Mouse (Mus musculus) embryonic facial prominence, embryonic 12.5 days (tissue): ENCODE data around the gene Eif5b. TPM values are rescaled to one million over a fixed set of nuclear protein-coding genes. Genes with fewer than 3 reads are reported as not detected.
"Not testable (repeated sequence)": the region's sequence is repeated elsewhere in the genome, so short reads cannot be mapped to it uniquely, and the experiment has no call there.

Experiments
- ATAC-seq: fragments of 200-750 bp; cut with Nextera tagmentation; 2 replicates; pipeline ENCODE4 v1.8.0; 2017; ENCODE audit not compliant: insufficient number of reproducible peaks, insufficient read depth, low FRiP score, low TSS enrichment
- H3K27ac ChIP-seq: fragments of 300-500 bp; sonication (generic); 2 replicates; pipeline ENCODE4 v1.5.1; 2016; ENCODE audit warnings: mild to moderate bottlenecking
- H3K27me3 ChIP-seq: fragments of 300-500 bp; sonication (generic); 2 replicates; pipeline ENCODE4 v1.6.1; 2016; ENCODE audit warnings: mild to moderate bottlenecking, moderate library complexity
- H3K36me3 ChIP-seq: fragments of 300-500 bp; sonication (generic); 2 replicates; pipeline ENCODE4 v1.6.1; 2016; ENCODE audit warnings: mild to moderate bottlenecking
- H3K4me1 ChIP-seq: fragments of 300-500 bp; sonication (generic); 2 replicates; pipeline ENCODE4 v1.6.1; 2016
- H3K4me2 ChIP-seq: fragments of 300-500 bp; sonication (generic); replicated peaks from 2 replicates; pipeline ENCODE4 v1.6.1; 2016; ENCODE audit warnings: mild to moderate bottlenecking, moderate library complexity
- H3K4me3 ChIP-seq: fragments of 300-500 bp; sonication (generic); 2 replicates; pipeline ENCODE4 v1.5.1; 2016; ENCODE audit warnings: mild to moderate bottlenecking
- H3K9ac ChIP-seq: fragments of 300-500 bp; sonication (generic); 2 replicates; pipeline ENCODE4 v1.6.1; 2016; ENCODE audit warnings: mild to moderate bottlenecking, moderate library complexity
- H3K9me3 ChIP-seq: fragments of 300-500 bp; sonication (generic); 2 replicates; pipeline ENCODE4 v1.6.1; 2016; ENCODE audit warnings: mild to moderate bottlenecking, moderate library complexity
- whole genome bisulfite sequencing: fragments of 180-500 bp; shearing (Covaris S2); methylation state at CpG from one replicate; pipeline ENCODE4 v1.1.7; 2016; 5-methylcytosine and 5-hydroxymethylcytosine counted together
- polyA plus RNA-seq: library from polyadenylated mRNA; unstranded; fragments of >200 nt; fragmentation: Nextera tagmentation; extraction: Ambion mirVana; gene quantifications from 2 replicates; pipeline ENCODE4 v1.2.1, GENCODE M21; 2016

The Eif5b gene
- 31.5 and 34.2 TPM in 2 replicates for polyA plus RNA-seq

- Histone ChIP-seq H3K9me3 (no peaks in the 10 kb centered on the region), H3K9ac (peak within 1 kb of the TSS; percentile 96)
- under 1% methylated on average over 50 of the region's 50 CpGs for WGBS
These were observed at the start of gene Eif5b, which contains the start of gene Txndc9 for GRCm38 (mm10) chr1:37997867-37998266. TSS of gene Eif5b (plus strand) at chr1:37998010. TSS of gene Txndc9 (minus strand) at chr1:37997893.

DNA sequence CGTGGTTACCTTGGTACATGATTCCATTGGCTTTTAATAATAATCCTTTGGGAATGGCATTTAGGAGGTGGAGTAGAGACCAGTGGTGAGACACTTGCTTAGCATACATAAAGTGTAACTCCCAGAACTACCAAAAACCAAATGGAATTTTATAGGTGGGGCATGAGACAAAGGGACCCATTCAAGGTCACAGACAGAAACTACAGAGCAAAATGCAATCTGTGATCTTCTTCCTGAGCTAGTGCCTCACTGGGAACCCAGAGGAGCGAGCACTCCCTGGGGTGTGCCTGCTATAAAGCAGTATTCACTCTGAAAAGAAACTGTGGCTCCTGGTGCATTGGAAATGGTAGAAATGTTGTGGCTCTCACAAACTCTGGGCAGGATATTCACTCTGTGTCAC, 48.9 kb upstream of the Eif5b start:
- WGBS: 75% methylated on average over 2 of the region's 2 CpGs
- no peak overlapping the region for H3K27ac ChIP-seq
- H3K27me3 ChIP-seq: no peaks in the 10 kb centered on the region
- H3K4me1 ChIP-seq: no peaks in the 10 kb centered on the region
- no peaks in the 10 kb centered on the region for H3K9me3 ChIP-seq
- no peak overlapping the region for H3K9ac ChIP-seq
- no peak overlapping the region for H3K4me2 ChIP-seq
- H3K36me3 ChIP-seq: no peaks in the 10 kb centered on the region
- H3K4me3 ChIP-seq: no peak overlapping the region
- ATAC-seq: no peak

More at GRCm38 (mm10) chr1:37997867-37998266, at the start of gene Eif5b, which contains the start of gene Txndc9:
- Histone ChIP-seq H3K4me1 (peaks cover 16% of the 10 kb centered on the region), H3K4me2 (peak within 1 kb of the TSS; percentile 87), H3K36me3 (peaks cover 24% of the 10 kb centered on the region), H3K27me3 (no peaks in the 10 kb centered on the region), H3K27ac (peak within 1 kb of the TSS; percentile 92), H3K4me3 (peak within 1 kb of the TSS; percentile 93)
- ATAC-seq: peak; percentile 97

GRCm38 (mm10) chr1:37954786-37955185, 43.0 kb upstream of the Eif5b start:
- H3K36me3 ChIP-seq: no peaks in the 10 kb centered on the region
- WGBS: 86% methylated on average over 7 of the region's 7 CpGs
- H3K4me2 ChIP-seq: no peak overlapping the region
- H3K4me3 ChIP-seq: no peak overlapping the region
- H3K9ac ChIP-seq: no peak overlapping the region
- no peaks in the 10 kb centered on the region for H3K4me1 ChIP-seq
- no peak for ATAC-seq
- no peak overlapping the region for H3K27ac ChIP-seq
- no peaks in the 10 kb centered on the region for H3K9me3 ChIP-seq
- H3K27me3 ChIP-seq: no peaks in the 10 kb centered on the region

GRCm38 (mm10) chr1:37955251-37955650, 42.6 kb upstream of the Eif5b start:
- ATAC-seq: no peak
- 79% methylated on average over 2 of the region's 2 CpGs for WGBS

GRCm38 (mm10) chr1:37956690-37957431, 40.9 kb upstream of the Eif5b start:
- Histone ChIP-seq H3K4me1 (no peaks in the 10 kb centered on the region), H3K9ac (no peak overlapping the region), H3K27me3 (no peaks in the 10 kb centered on the region), H3K27ac (no peak overlapping the region), H3K4me2 (no peak overlapping the region), H3K36me3 (no peaks in the 10 kb centered on the region), H3K9me3 (no peaks in the 10 kb centered on the region), H3K4me3 (no peak overlapping the region)
- WGBS: 44% methylated on average over 3 of the region's 3 CpGs
- ATAC-seq: no peak

More at GRCm38 (mm10) chr1:37955251-37955650, 42.6 kb upstream of the Eif5b start:
- Histone ChIP-seq H3K9ac (no peak overlapping the region), H3K4me2 (no peak overlapping the region), H3K36me3 (no peaks in the 10 kb centered on the region), H3K27ac (no peak overlapping the region), H3K9me3 (no peaks in the 10 kb centered on the region), H3K4me3 (no peak overlapping the region), H3K27me3 (no peaks in the 10 kb centered on the region), H3K4me1 (no peaks in the 10 kb centered on the region)

DNA sequence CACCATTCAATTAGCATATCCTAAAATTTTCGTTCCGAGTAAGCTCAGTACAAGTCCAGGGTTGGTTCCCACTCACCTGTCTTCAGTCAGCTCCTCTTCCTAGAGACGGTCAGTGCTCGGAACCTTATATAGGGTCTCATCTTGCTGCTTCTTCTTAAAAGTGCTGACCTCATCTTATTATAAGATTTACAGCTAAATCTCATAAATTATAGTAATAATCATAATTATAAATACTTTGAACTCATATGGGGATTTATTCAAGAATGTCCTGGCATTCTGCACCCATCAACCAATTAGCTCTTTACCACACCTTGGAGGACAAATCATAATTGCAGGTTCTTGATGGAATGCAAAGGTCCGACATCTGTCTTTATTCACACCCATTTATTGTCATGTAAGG, 40.2 kb upstream of the Eif5b start, which contains the start of gene Lyg1:
Gene Lyg1, minus strand, starts transcription at position 101 of the 400 bp plus-strand sequence.
- ATAC-seq: no peak
- Histone ChIP-seq H3K9ac (no peak within 1 kb of the TSS), H3K36me3 (no peaks in the 10 kb centered on the region), H3K27me3 (no peaks in the 10 kb centered on the region), H3K4me2 (no peak within 1 kb of the TSS), H3K9me3 (no peaks in the 10 kb centered on the region), H3K4me3 (no peak within 1 kb of the TSS), H3K4me1 (no peaks in the 10 kb centered on the region), H3K27ac (no peak within 1 kb of the TSS)
- 83% methylated on average over 5 of the region's 5 CpGs for WGBS

- Histone ChIP-seq H3K4me3 (no peak overlapping the region), H3K9me3 (no peaks in the 10 kb centered on the region), H3K9ac (no peak overlapping the region), H3K27me3 (no peaks in the 10 kb centered on the region), H3K4me2 (no peak overlapping the region), H3K4me1 (no peaks in the 10 kb centered on the region), H3K27ac (no peak overlapping the region), H3K36me3 (no peaks in the 10 kb centered on the region)
- WGBS: 73% methylated on average over 2 of the region's 2 CpGs
- ATAC-seq: no peak
These were observed 39.3 kb upstream of the Eif5b start for GRCm38 (mm10) chr1:37958516-37958915.

- ATAC-seq: no peak
- Histone ChIP-seq H3K27me3 (no peaks in the 10 kb centered on the region), H3K4me2 (no peak overlapping the region), H3K9me3 (no peaks in the 10 kb centered on the region), H3K4me1 (no peaks in the 10 kb centered on the region), H3K4me3 (no peak overlapping the region), H3K36me3 (no peaks in the 10 kb centered on the region), H3K9ac (no peak overlapping the region), H3K27ac (no peak overlapping the region)
- 76% methylated on average over 5 of the region's 5 CpGs for WGBS
These were observed 38.3 kb upstream of the Eif5b start for GRCm38 (mm10) chr1:37959486-37959885.

DNA sequence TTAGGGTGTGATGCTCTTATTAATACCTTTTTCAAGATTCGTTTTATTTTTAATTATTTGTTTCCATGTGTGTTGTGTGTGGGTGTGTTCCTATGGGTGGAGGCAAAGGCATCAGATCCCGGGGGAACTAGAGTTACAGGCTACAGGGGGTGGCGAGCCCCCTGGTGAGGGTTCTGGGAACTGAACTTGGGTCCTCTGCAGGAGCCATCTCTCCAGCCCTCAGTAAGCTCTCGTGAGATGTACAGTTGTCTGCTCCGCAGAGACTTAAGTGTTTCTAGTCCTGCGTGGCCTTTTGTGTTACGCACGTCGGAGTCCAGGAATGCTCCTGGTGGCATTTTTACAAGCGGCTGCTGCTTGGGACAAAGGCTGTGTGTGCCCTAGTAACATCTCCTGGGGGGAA, 32.2 kb upstream of the Eif5b start:
- 62% methylated on average over 10 of the region's 10 CpGs for WGBS
- Histone ChIP-seq H3K27me3 (no peaks in the 10 kb centered on the region), H3K4me3 (no peak overlapping the region), H3K9me3 (no peaks in the 10 kb centered on the region), H3K36me3 (no peaks in the 10 kb centered on the region), H3K27ac (no peak overlapping the region), H3K4me1 (no peaks in the 10 kb centered on the region), H3K9ac (no peak overlapping the region), H3K4me2 (no peak overlapping the region)
- ATAC-seq: no peak

DNA sequence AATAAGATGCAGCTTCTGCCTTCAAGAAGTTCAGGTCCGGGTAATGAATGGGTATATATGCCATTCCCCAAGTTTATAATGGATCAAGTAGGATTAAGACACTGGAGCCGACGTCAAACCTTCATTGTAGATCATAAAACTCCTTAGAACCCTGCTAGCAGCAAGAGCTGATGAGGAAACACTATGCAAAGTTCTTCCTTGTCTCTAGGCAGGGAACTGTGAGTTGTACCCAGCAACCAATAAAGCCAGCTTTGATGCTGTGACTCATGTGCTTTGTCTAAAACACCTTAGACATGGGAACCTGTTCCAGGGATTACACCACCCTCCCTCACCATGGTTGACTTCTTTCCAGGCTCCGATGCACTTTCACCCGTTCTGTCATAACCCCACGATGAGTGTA, 29.1 kb upstream of the Eif5b start:
- Histone ChIP-seq H3K9ac (no peak overlapping the region), H3K27me3 (no peaks in the 10 kb centered on the region), H3K4me1 (no peaks in the 10 kb centered on the region), H3K36me3 (no peaks in the 10 kb centered on the region), H3K27ac (no peak overlapping the region), H3K4me2 (no peak overlapping the region), H3K9me3 (no peaks in the 10 kb centered on the region), H3K4me3 (no peak overlapping the region)
- ATAC-seq: no peak
- 86% methylated on average over 6 of the region's 6 CpGs for WGBS

- Histone ChIP-seq H3K9me3 (no peaks in the 10 kb centered on the region), H3K27ac (no peak overlapping the region), H3K4me1 (no peaks in the 10 kb centered on the region), H3K4me3 (no peak overlapping the region), H3K9ac (no peak overlapping the region), H3K27me3 (no peaks in the 10 kb centered on the region), H3K36me3 (no peaks in the 10 kb centered on the region), H3K4me2 (no peak overlapping the region)
- ATAC-seq: no peak
- 56% methylated on average over 4 of the region's 4 CpGs for WGBS
These were observed 26.3 kb upstream of the Eif5b start for GRCm38 (mm10) chr1:37971520-37971919.

GRCm38 (mm10) chr1:37976666-37977065, 21.1 kb upstream of the Eif5b start:
- H3K9ac ChIP-seq, H3K27me3 ChIP-seq, H3K4me3 ChIP-seq, H3K4me2 ChIP-seq, H3K36me3 ChIP-seq, ATAC-seq, H3K27ac ChIP-seq, H3K9me3 ChIP-seq, H3K4me1 ChIP-seq: not testable (repeated sequence)
- WGBS: 75% methylated on average over 9 of the region's 9 CpGs
